Mouse (Mus musculus) neural tube, embryonic 15.5 days (tissue): ENCODE measurements around the gene Gnmt. TPM values are rescaled to one million over a fixed set of nuclear protein-coding genes. Genes with fewer than 3 reads are reported as not detected.
"Not testable (repeated sequence)": the region's sequence is repeated elsewhere in the genome, so short reads cannot be mapped to it uniquely, and the experiment has no call there.

Source experiments
- ATAC-seq: fragments of 200-750 bp; cut with Nextera tagmentation; 2 replicates; pipeline ENCODE4 v1.8.0; 2017; ENCODE audit warnings: mild to moderate bottlenecking, moderate TSS enrichment, moderate library complexity; ENCODE audit not compliant: low FRiP score
- H3K27ac ChIP-seq: fragments of 300-500 bp; sonication (generic); replicated peaks from 2 replicates; pipeline ENCODE4 v1.5.1; 2015; ENCODE audit warnings: mild to moderate bottlenecking, inconsistent platforms
- H3K27me3 ChIP-seq: fragments of 300-500 bp; sonication (generic); replicated peaks from 2 replicates; pipeline ENCODE4 v1.6.1; 2015; ENCODE audit warnings: inconsistent platforms
- H3K36me3 ChIP-seq: fragments of 300-500 bp; sonication (generic); 2 replicates; pipeline ENCODE4 v1.6.1; 2015; ENCODE audit warnings: inconsistent platforms
- H3K4me1 ChIP-seq: fragments of 300-500 bp; sonication (generic); 2 replicates; pipeline ENCODE4 v1.6.1; 2015; ENCODE audit warnings: inconsistent platforms
- H3K4me2 ChIP-seq: fragments of 300-500 bp; sonication (generic); 2 replicates; pipeline ENCODE4 v1.6.1; 2015; ENCODE audit warnings: inconsistent platforms, mild to moderate bottlenecking, moderate library complexity
- H3K4me3 ChIP-seq: fragments of 300-500 bp; sonication (generic); replicated peaks from 2 replicates; pipeline ENCODE4 v1.5.1; 2015; ENCODE audit warnings: mild to moderate bottlenecking, inconsistent platforms
- H3K9ac ChIP-seq: fragments of 300-500 bp; sonication (generic); replicated peaks from 2 replicates; pipeline ENCODE4 v1.6.1; 2015; ENCODE audit warnings: mild to moderate bottlenecking, inconsistent platforms
- H3K9me3 ChIP-seq: fragments of 300-500 bp; sonication (generic); replicated peaks from 2 replicates; pipeline ENCODE4 v1.6.1; 2016; ENCODE audit warnings: inconsistent platforms
- WGBS: fragments of 180-500 bp; shearing (Covaris S2); methylation state at CpG from one replicate; pipeline ENCODE4 v1.1.7; 2015; ENCODE audit warnings: mixed read lengths; 5-methylcytosine and 5-hydroxymethylcytosine counted together
- polyA plus RNA-seq: library from polyadenylated mRNA; unstranded; fragments of >200 nt; fragmentation: Nextera tagmentation; extraction: Ambion mirVana; gene quantifications from 2 replicates; pipeline ENCODE4 v1.2.1, GENCODE M21; 2015

Gene Gnmt
- polyA plus RNA-seq, 1 experiment from 2014 or later = 1.7 TPM

DNA sequence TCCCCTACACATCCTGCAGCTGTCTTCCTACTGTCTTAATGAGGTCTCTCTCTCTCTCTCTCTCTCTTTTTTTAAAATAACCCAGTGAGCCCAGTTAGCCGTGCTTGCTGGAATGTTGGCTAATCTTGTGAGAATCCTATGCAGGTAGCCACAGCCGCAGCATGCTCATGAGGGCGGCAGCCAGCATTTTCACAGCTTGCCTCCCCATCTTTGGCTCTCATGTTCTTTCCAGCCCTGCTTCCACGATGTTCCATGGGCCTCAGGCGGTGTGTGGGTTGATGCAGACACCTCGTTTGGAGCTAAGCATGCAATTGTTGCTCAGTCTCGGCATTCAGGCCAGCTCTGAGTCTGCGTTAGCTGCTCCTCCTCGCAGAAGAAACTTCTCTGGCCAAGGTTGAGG, 35.9 kb upstream of the Gnmt start:
- H3K9ac ChIP-seq, H3K36me3 ChIP-seq, H3K4me3 ChIP-seq, ATAC-seq, H3K9me3 ChIP-seq, H3K4me1 ChIP-seq, H3K4me2 ChIP-seq, H3K27ac ChIP-seq, H3K27me3 ChIP-seq: not testable (repeated sequence)
- 72% methylated on average over 9 of the region's 9 CpGs for WGBS

DNA sequence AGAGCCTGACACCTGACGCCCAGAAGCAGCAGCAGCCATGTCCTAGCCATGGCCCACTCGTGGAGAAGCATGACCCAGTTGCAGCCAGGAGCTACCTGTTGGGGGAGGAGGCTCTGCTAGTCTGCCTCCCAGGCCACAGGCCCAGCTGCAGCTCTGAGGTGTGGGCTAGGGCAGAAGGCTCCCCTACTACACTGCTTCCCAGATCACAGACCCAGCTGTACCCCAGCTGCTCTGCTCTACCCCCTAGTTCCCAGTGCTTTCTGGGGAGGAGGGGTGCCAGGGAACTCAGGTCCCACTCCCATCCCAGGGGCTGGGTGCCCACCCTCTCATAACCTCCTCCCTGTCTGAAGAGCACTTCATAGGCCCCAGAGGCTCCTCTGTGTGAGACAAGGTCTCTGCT, 34.6 kb upstream of the Gnmt start, which contains the start of gene Ptcra:
TSS of gene Ptcra (minus strand) at position 169 of the 400 bp plus-strand sequence.
- WGBS = 69% methylated on average over 2 of the region's 2 CpGs
- H3K4me2 ChIP-seq = no peak within 1 kb of the TSS
- H3K9me3 ChIP-seq = no peaks in the 10 kb centered on the region
- no peak within 1 kb of the TSS for H3K9ac ChIP-seq
- no peaks in the 10 kb centered on the region for H3K27me3 ChIP-seq
- no peak for ATAC-seq
- H3K36me3 ChIP-seq = no peaks in the 10 kb centered on the region
- no peak within 1 kb of the TSS for H3K4me3 ChIP-seq
- H3K27ac ChIP-seq = no peak within 1 kb of the TSS
- H3K4me1 ChIP-seq = no peaks in the 10 kb centered on the region

DNA sequence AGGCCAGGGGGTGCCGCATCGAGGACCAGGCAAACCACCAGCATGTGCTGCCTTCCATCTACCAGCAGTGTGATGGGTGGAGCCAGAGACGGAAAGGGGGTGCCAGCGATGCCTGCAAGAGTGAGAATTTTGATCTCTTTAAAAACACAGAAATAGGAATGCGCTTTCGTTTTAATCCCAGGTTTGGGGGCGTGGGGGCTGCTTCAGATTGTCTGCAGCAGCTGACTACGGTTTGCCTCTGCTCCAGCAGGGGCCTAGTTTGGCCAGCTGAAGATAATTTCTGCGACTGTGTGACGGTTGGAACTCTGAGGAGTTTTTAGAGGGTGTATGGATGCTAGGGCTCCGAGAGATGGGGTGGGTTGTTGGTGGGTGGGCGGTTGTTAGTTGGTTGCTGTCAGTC, 29.8 kb upstream of the Gnmt start:
- Histone ChIP-seq H3K36me3 (no peaks in the 10 kb centered on the region), H3K4me3 (no peak overlapping the region), H3K4me2 (no peak overlapping the region), H3K27ac (no peak overlapping the region), H3K27me3 (no peaks in the 10 kb centered on the region), H3K9me3 (no peaks in the 10 kb centered on the region), H3K4me1 (no peaks in the 10 kb centered on the region), H3K9ac (no peak overlapping the region)
- ATAC-seq = no peak
- 82% methylated on average over 12 of the region's 12 CpGs for WGBS

DNA sequence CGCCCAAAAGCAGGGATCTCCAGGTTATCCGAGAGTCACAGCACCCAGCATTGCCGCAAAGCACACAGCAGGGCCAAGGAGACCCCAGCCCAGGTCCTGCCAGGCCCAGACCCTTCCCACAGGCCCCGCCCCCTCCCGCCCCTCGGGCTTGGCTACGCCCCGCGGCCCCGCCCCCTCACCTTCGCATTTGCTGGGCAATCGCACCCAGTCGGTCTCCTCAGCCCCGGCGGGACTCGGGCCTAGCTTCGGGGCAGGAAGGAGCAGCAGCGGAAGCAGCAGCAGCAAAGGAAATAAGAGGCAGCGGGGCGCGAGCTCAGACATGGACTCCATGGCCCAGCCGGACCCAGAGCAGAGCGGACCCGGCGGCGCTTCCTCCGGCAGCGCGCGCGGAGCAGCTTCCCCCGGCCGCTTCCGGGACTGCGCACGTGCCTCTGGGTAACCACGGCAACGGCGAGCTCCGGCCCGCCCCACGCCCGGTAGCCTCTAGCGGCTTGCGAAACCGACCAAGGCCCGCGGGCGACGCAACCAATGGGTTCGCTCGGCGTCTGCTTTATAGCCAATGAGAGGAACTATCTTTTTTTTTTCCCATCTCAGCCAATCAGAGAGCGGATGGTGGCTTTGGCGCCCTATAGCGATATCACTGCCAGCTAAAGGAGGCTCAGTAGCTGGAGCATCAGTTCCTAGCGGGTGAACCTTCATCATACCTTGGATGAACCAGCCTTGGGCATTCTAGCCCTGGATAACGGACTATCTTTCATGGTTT, 23.0 kb upstream of the Gnmt start, which contains the start of gene Cnpy3:
TSS of gene Cnpy3 (minus strand) at position 421 of the 763 bp plus-strand sequence.
- Histone ChIP-seq H3K27ac (peak within 1 kb of the TSS; percentile 94), H3K27me3 (no peaks in the 10 kb centered on the region), H3K9me3 (no peaks in the 10 kb centered on the region), H3K9ac (peak within 1 kb of the TSS; percentile 73), H3K4me1 (peaks cover 27% of the 10 kb centered on the region), H3K36me3 (peaks cover 4% of the 10 kb centered on the region; the same call in 1 of the 2 replicates), H3K4me3 (peak within 1 kb of the TSS; percentile 85), H3K4me2 (peak within 1 kb of the TSS; percentile 76)
- WGBS = under 1% methylated on average over 58 of the region's 58 CpGs
- peak; percentile 97 for ATAC-seq

DNA sequence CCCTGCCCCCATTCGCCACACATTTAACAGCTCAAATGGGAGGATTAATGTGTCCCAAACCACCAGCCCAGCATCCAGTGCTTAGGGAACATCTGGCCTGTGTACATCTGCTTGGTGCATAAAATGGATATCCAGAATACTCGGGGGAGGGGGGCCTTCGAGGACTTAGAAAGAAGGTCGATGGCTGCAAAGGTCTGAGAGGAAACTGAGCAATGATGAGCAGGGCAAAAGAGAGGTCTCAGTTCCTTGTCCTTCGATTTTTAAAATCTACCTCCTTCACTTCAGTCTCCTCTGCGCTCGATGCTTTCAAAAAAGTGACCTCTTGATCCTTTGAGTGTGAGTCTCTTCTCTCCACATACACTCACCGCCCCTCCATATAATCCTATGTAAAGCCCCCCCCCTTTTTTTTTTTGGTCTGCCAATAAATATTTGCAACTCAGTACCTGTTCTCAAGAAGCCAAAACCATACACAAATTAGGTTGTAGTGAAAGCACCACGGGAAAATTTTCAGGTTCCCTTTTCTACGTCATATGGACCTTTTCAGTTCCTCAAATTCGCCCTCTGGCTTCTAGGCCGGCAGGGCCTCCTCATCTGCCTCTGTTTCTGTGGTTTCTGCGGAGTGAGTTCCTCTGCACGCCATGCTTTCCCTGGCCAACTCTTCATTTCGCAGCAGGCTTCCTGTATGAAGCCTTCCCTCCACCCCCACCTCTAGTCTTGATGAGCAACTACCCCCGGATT, 22.3 kb upstream of the Gnmt start:
- Histone ChIP-seq H3K4me3 (peak overlapping the region; percentile 85), H3K4me1 (peaks cover 27% of the 10 kb centered on the region), H3K9me3 (no peaks in the 10 kb centered on the region), H3K4me2 (peak overlapping the region; percentile 76), H3K27ac (peak overlapping the region; percentile 94), H3K36me3 (peaks cover 11% of the 10 kb centered on the region), H3K27me3 (no peaks in the 10 kb centered on the region), H3K9ac (peak overlapping the region; percentile 73)
- WGBS = 31% methylated on average over 16 of the region's 16 CpGs
- no peak for ATAC-seq

DNA sequence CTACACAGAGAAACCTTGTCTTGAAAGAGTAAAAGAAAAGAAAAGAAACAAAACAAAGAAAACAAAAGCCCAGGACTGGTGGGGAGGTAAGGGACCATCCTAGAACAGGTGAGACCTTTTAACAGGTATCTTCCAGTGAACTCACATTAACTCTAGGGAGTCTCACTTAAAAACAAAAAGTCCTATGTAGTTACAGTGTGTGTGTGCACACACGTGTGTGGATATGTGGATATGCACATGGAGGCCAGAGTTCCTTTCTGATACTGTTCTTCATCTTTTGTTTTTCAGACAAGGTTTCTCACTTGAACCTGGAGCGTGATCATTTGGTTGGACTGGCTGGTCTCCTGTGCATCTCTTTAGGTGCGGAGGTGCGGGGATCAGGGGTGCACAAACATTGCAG, 21.6 kb upstream of the Gnmt start:
- H3K9ac ChIP-seq = peak overlapping the region; percentile 73; the same call in 1 of the 2 replicates
- H3K4me2 ChIP-seq = peak overlapping the region; percentile 76
- no peaks in the 10 kb centered on the region for H3K9me3 ChIP-seq
- no peak for ATAC-seq
- 78% methylated on average over 4 of the region's 4 CpGs for WGBS
- peaks cover 18% of the 10 kb centered on the region for H3K36me3 ChIP-seq
- H3K4me3 ChIP-seq = peak overlapping the region; percentile 85
- peak overlapping the region; percentile 94; the same call in 1 of the 2 replicates for H3K27ac ChIP-seq
- no peaks in the 10 kb centered on the region for H3K27me3 ChIP-seq
- H3K4me1 ChIP-seq = peaks cover 27% of the 10 kb centered on the region

DNA sequence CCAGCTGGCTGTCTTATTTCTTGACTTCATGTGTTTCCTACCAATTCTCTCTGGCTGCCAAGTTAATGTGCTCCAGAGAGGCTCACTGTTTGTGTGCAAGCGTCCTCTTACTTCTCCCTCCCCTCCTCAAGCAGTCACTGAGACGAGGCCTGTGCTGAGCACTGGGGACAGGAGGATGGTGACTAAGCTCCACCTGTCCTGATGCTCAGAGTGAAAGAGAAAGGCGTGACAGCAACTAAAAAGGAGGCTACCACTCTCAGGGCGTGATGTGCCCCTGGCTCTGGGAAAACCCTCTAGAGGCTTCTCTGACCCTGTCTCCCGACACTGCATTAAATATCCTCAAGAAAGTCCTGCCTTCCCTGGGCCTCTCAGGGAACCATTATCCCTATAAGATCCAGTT, 20.3 kb upstream of the Gnmt start:
- Histone ChIP-seq H3K4me1 (peaks cover 27% of the 10 kb centered on the region), H3K9ac (no peak overlapping the region), H3K27ac (no peak overlapping the region), H3K9me3 (no peaks in the 10 kb centered on the region), H3K36me3 (peaks cover 20% of the 10 kb centered on the region), H3K4me3 (no peak overlapping the region), H3K27me3 (no peaks in the 10 kb centered on the region), H3K4me2 (no peak overlapping the region)
- 91% methylated on average over 5 of the region's 5 CpGs for WGBS
- ATAC-seq = no peak

DNA sequence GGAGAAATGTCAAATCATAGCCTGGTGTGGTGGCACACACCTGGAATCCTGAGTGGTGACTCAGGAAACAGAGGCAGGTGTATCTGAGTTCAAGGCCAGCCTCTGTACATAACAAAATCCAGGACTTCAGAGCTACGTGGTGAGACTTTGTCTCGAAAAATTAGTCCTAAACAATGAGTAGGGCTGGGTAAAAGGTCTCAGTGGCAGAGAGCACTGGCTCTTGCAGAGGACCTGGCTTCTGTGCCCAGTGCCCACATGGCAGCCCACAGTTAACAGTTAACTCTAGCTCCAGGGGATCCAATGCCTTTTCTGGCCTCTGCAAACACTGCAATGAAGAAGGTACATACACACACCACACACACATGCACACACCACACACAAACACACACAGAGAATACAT, 18.8 kb upstream of the Gnmt start:
- H3K9ac ChIP-seq = no peak overlapping the region
- no peaks in the 10 kb centered on the region for H3K27me3 ChIP-seq
- H3K27ac ChIP-seq = no peak overlapping the region
- H3K4me2 ChIP-seq = no peak overlapping the region
- H3K36me3 ChIP-seq = peaks cover 28% of the 10 kb centered on the region
- no peak for ATAC-seq
- 92% methylated on average over 2 of the region's 2 CpGs for WGBS
- no peak overlapping the region for H3K4me3 ChIP-seq
- H3K4me1 ChIP-seq = peaks cover 26% of the 10 kb centered on the region
- H3K9me3 ChIP-seq = no peaks in the 10 kb centered on the region

DNA sequence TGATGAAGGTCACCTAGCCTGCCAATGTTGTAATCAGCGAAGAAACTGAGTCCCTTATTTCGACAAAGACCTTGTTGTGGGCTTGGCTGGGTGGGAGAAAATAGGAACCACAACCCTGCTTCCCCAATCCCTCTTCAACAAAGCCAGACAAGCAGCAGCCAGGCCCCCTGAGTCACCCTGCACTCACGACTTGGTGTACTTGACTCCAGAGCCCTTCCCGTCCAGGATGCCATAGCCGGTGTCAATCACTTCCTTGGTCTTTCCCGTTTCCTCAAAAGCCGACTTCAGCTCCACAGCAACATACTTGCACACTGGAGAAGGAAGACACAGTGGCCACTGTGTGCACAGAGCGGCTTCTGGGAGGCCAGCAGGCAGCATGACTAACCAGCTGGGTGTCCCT, 18.3 kb upstream of the Gnmt start:
- Histone ChIP-seq H3K9ac (no peak overlapping the region), H3K9me3 (no peaks in the 10 kb centered on the region), H3K4me3 (no peak overlapping the region), H3K27me3 (no peaks in the 10 kb centered on the region), H3K27ac (no peak overlapping the region), H3K4me2 (no peak overlapping the region), H3K4me1 (peaks cover 20% of the 10 kb centered on the region), H3K36me3 (peaks cover 31% of the 10 kb centered on the region)
- no peak for ATAC-seq
- 89% methylated on average over 8 of the region's 8 CpGs for WGBS

DNA sequence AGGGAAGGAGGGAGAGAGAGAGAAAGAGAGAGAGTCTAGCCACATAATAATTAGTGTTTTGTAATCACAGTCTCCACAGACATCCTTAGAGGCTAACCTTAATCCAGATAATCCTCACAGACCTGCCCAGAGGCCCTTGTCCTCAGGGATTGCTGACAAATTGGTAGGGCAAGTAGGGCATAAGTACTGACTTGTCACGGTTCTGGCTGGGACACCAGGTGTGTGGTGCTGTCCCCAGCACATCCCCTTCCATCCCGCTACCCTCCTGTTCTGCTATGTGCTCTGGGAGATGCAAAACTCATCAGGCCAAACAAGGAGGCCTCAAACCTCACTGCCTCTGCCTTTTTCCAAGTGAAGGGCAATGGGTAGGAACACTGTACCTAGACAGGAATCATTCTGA, 16.5 kb upstream of the Gnmt start:
- no peak overlapping the region for H3K4me3 ChIP-seq
- no peaks in the 10 kb centered on the region for H3K27me3 ChIP-seq
- H3K4me2 ChIP-seq = no peak overlapping the region
- no peaks in the 10 kb centered on the region for H3K9me3 ChIP-seq
- 84% methylated on average over 2 of the region's 2 CpGs for WGBS
- H3K27ac ChIP-seq = no peak overlapping the region
- H3K36me3 ChIP-seq = peaks cover 34% of the 10 kb centered on the region
- ATAC-seq = no peak
- peaks cover 11% of the 10 kb centered on the region for H3K4me1 ChIP-seq
- no peak overlapping the region for H3K9ac ChIP-seq

DNA sequence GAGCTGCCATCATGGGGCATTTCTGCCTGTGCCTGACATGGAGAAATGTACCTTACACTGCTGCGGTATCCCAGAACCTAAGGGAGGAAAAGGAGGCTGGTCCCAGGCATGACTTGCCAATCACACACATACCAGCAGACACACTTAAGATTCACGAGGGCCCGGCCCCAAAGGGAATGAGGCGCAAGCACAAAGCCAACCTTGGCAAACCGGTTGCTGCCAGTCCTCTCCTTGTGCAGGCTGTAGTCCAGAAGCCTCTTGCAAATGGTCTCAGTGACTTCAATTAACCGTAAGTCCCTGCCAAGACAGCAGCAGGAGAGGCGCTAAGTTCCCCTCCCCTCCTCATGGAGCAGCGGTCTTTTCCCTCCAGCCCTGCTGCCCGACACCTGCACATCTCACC, 14.0 kb upstream of the Gnmt start:
- no peak for ATAC-seq
- Histone ChIP-seq H3K27ac (no peak overlapping the region), H3K4me3 (no peak overlapping the region), H3K27me3 (no peaks in the 10 kb centered on the region), H3K4me1 (no peaks in the 10 kb centered on the region), H3K36me3 (peaks cover 37% of the 10 kb centered on the region), H3K4me2 (no peak overlapping the region), H3K9ac (no peak overlapping the region), H3K9me3 (no peaks in the 10 kb centered on the region)
- WGBS = 89% methylated on average over 9 of the region's 9 CpGs

DNA sequence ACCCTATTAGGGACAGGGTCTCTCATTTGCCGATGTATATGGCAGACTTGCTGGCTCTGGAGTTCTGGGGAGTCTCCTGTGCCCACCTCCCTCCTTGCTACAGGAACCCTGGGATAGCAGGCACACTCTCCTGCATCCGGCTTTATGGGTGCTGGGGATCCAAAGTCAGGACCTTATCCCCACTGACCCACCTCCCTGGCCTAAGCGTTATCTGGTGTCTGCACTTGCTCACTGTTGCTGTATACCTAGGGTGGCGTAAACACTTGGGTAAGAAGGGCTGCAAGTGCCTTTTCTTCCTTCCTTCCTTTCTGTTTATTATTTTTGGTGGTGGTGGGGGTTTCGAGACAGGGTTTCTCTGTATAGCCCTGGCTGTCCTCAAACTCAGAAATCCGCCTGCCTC, 12.3 kb upstream of the Gnmt start:
- peaks cover 32% of the 10 kb centered on the region for H3K36me3 ChIP-seq
- ATAC-seq = no peak

More for the DNA sequence above, 12.3 kb upstream of the Gnmt start:
- Histone ChIP-seq H3K9me3 (no peaks in the 10 kb centered on the region), H3K4me1 (no peaks in the 10 kb centered on the region), H3K27ac (no peak overlapping the region), H3K4me2 (no peak overlapping the region), H3K9ac (no peak overlapping the region), H3K4me3 (no peak overlapping the region), H3K27me3 (no peaks in the 10 kb centered on the region)
- WGBS = 94% methylated on average over 6 of the region's 6 CpGs
